Mouse (Mus musculus) forebrain, embryonic 11.5 days (tissue): ENCODE results near the gene Cyp2b10. TPM values are rescaled to one million over a fixed set of nuclear protein-coding genes. Genes with fewer than 3 reads are reported as not detected.
"Not testable (repeated sequence)": the region's sequence is repeated elsewhere in the genome, so short reads cannot be mapped to it uniquely, and the experiment has no call there.

ENCODE experiments used
- ATAC-seq: fragments of 200-750 bp; cut with Nextera tagmentation; replicated peaks from 2 replicates; pipeline ENCODE4 v1.8.0; 2017; ENCODE audit warnings: moderate TSS enrichment; ENCODE audit not compliant: low FRiP score
- DNase-seq: peaks from one replicate; pipeline ENCODE4 v3.0.0-alpha.2; 2017; ENCODE audit warnings: low spot score
- H3K27ac ChIP-seq: fragments of 300-500 bp; sonication (generic); 2 replicates; pipeline ENCODE4 v1.5.1; 2014; ENCODE audit warnings: low read depth, low read length
- H3K27me3 ChIP-seq: fragments of 300-500 bp; sonication (generic); 2 replicates; pipeline ENCODE4 v1.6.1; 2014; ENCODE audit warnings: mild to moderate bottlenecking, low read length, mixed read lengths; ENCODE audit not compliant: control insufficient read depth, insufficient read depth
- H3K36me3 ChIP-seq: fragments of 300-500 bp; sonication (generic); 2 replicates; pipeline ENCODE4 v1.6.1; 2014; ENCODE audit warnings: mild to moderate bottlenecking, low read length, moderate library complexity, mixed read lengths; ENCODE audit not compliant: control insufficient read depth, insufficient read depth
- H3K4me1 ChIP-seq: fragments of 300-500 bp; sonication (generic); replicated peaks from 2 replicates; pipeline ENCODE4 v1.6.1; 2014; ENCODE audit warnings: low read length, mixed read lengths; ENCODE audit not compliant: control insufficient read depth, insufficient read depth
- H3K4me2 ChIP-seq: fragments of 300-500 bp; sonication (generic); 2 replicates; pipeline ENCODE4 v1.6.1; 2014; ENCODE audit warnings: low read depth, mild to moderate bottlenecking, low read length, moderate library complexity, mixed read lengths; ENCODE audit not compliant: severe bottlenecking
- H3K4me3 ChIP-seq: fragments of 300-500 bp; sonication (generic); 2 replicates; pipeline ENCODE4 v1.5.1; 2014; ENCODE audit warnings: low read depth, low read length
- H3K9ac ChIP-seq: fragments of 300-500 bp; sonication (generic); 2 replicates; pipeline ENCODE4 v1.6.1; 2014; ENCODE audit warnings: low read length
- H3K9me3 ChIP-seq: fragments of 300-500 bp; sonication (generic); 2 replicates; pipeline ENCODE4 v1.6.1; 2016; ENCODE audit warnings: low read length, mixed read lengths; ENCODE audit not compliant: control insufficient read depth
- WGBS: fragments of 180-500 bp; shearing (Covaris S2); extraction: QIAGEN DNeasy Blood & Tissue Kit; methylation state at CpG from one replicate; pipeline ENCODE4 v1.1.7; 2014; 5-methylcytosine and 5-hydroxymethylcytosine counted together
- polyA plus RNA-seq: library from polyadenylated mRNA; unstranded; fragments of >200 nt; fragmentation: Nextera tagmentation; extraction: Ambion mirVana; gene quantifications from 2 replicates; pipeline ENCODE4 v1.2.1, GENCODE M21; 2014

Gene Cyp2b10
- polyA plus RNA-seq, 1 experiment from 2014 or later: not detected

GRCm38 (mm10) chr7:25869789-25870188, 27.6 kb upstream of the Cyp2b10 start:
- Histone ChIP-seq H3K4me1 (no peaks in the 10 kb centered on the region), H3K36me3 (no peaks in the 10 kb centered on the region), H3K27me3 (no peaks in the 10 kb centered on the region), H3K9me3 (no peaks in the 10 kb centered on the region), H3K4me3 (no peak overlapping the region), H3K4me2 (no peak overlapping the region), H3K27ac (no peak overlapping the region), H3K9ac (no peak overlapping the region)
- DNase-seq: no peak
- 82% methylated on average over 2 of the region's 2 CpGs for WGBS
- no peak for ATAC-seq

- no peak for ATAC-seq
These were observed 24.8 kb upstream of the Cyp2b10 start for GRCm38 (mm10) chr7:25872624-25873023.

GRCm38 (mm10) chr7:25878735-25879134, 18.7 kb upstream of the Cyp2b10 start:
- no peak for DNase-seq
- H3K9me3 ChIP-seq: no peaks in the 10 kb centered on the region
- H3K27me3 ChIP-seq: no peaks in the 10 kb centered on the region
- H3K9ac ChIP-seq: no peak overlapping the region
- no peak overlapping the region for H3K4me3 ChIP-seq
- no peak overlapping the region for H3K27ac ChIP-seq
- no peaks in the 10 kb centered on the region for H3K36me3 ChIP-seq
- H3K4me2 ChIP-seq: no peak overlapping the region
- ATAC-seq: no peak
- 51% methylated on average over 6 of the region's 6 CpGs for WGBS
- no peaks in the 10 kb centered on the region for H3K4me1 ChIP-seq

More at GRCm38 (mm10) chr7:25872624-25873023, 24.8 kb upstream of the Cyp2b10 start:
- no peaks in the 10 kb centered on the region for H3K36me3 ChIP-seq
- H3K27ac ChIP-seq: no peak overlapping the region
- no peak overlapping the region for H3K4me3 ChIP-seq
- H3K4me2 ChIP-seq: no peak overlapping the region
- no peaks in the 10 kb centered on the region for H3K27me3 ChIP-seq
- DNase-seq: no peak
- no peak overlapping the region for H3K9ac ChIP-seq
- H3K4me1 ChIP-seq: no peaks in the 10 kb centered on the region
- no peaks in the 10 kb centered on the region for H3K9me3 ChIP-seq

GRCm38 (mm10) chr7:25880721-25881120, 16.7 kb upstream of the Cyp2b10 start:
- H3K9me3 ChIP-seq, H3K27ac ChIP-seq, H3K36me3 ChIP-seq, H3K27me3 ChIP-seq, H3K9ac ChIP-seq, DNase-seq, H3K4me2 ChIP-seq, ATAC-seq, H3K4me1 ChIP-seq, H3K4me3 ChIP-seq: not testable (repeated sequence)
- 2% methylated on average over 7 of the region's 7 CpGs for WGBS

GRCm38 (mm10) chr7:25884272-25884671, 13.1 kb upstream of the Cyp2b10 start:
- Histone ChIP-seq H3K9ac (no peak overlapping the region), H3K9me3 (no peaks in the 10 kb centered on the region), H3K4me3 (no peak overlapping the region), H3K36me3 (no peaks in the 10 kb centered on the region), H3K27me3 (no peaks in the 10 kb centered on the region), H3K27ac (no peak overlapping the region), H3K4me1 (no peaks in the 10 kb centered on the region), H3K4me2 (no peak overlapping the region)
- WGBS: 86% methylated on average over 1 of the region's 1 CpGs
- no peak for ATAC-seq
- no peak for DNase-seq

- no peak for ATAC-seq
- H3K4me2 ChIP-seq: no peak overlapping the region
- WGBS: 68% methylated on average over 3 of the region's 3 CpGs
These were observed 9.7 kb upstream of the Cyp2b10 start for GRCm38 (mm10) chr7:25887758-25888157.

GRCm38 (mm10) chr7:25893159-25893558, 4.3 kb upstream of the Cyp2b10 start:
- H3K4me3 ChIP-seq: no peak overlapping the region
- WGBS: 83% methylated on average over 5 of the region's 5 CpGs

More at GRCm38 (mm10) chr7:25887758-25888157, 9.7 kb upstream of the Cyp2b10 start:
- DNase-seq: no peak
- Histone ChIP-seq H3K9me3 (no peaks in the 10 kb centered on the region), H3K9ac (no peak overlapping the region), H3K27me3 (no peaks in the 10 kb centered on the region), H3K4me3 (no peak overlapping the region), H3K36me3 (no peaks in the 10 kb centered on the region), H3K4me1 (no peaks in the 10 kb centered on the region), H3K27ac (no peak overlapping the region)

GRCm38 (mm10) chr7:25895162-25895561, 2.3 kb upstream of the Cyp2b10 start:
- ATAC-seq (no peak), DNase-seq (no peak)
- Histone ChIP-seq H3K27ac (no peak overlapping the region), H3K27me3 (no peaks in the 10 kb centered on the region), H3K9ac (no peak overlapping the region), H3K4me2 (no peak overlapping the region), H3K4me3 (no peak overlapping the region), H3K4me1 (no peaks in the 10 kb centered on the region), H3K36me3 (no peaks in the 10 kb centered on the region), H3K9me3 (no peaks in the 10 kb centered on the region)
- WGBS: 87% methylated on average over 1 of the region's 1 CpGs

More at GRCm38 (mm10) chr7:25893159-25893558, 4.3 kb upstream of the Cyp2b10 start:
- Histone ChIP-seq H3K9me3 (no peaks in the 10 kb centered on the region), H3K27me3 (no peaks in the 10 kb centered on the region), H3K9ac (no peak overlapping the region), H3K4me2 (no peak overlapping the region), H3K27ac (no peak overlapping the region), H3K36me3 (no peaks in the 10 kb centered on the region), H3K4me1 (no peaks in the 10 kb centered on the region)
- no peak for DNase-seq
- ATAC-seq: no peak

- DNase-seq: no peak
- Histone ChIP-seq H3K4me1 (no peaks in the 10 kb centered on the region), H3K36me3 (no peaks in the 10 kb centered on the region), H3K9ac (no peak overlapping the region), H3K4me2 (no peak overlapping the region), H3K27me3 (no peaks in the 10 kb centered on the region), H3K27ac (no peak overlapping the region), H3K4me3 (no peak overlapping the region), H3K9me3 (no peaks in the 10 kb centered on the region)
- no peak for ATAC-seq
- 93% methylated on average over 7 of the region's 7 CpGs for WGBS
These were observed 644 bp downstream of the Cyp2b10 start for GRCm38 (mm10) chr7:25898064-25898463.
